Mouse (Mus musculus) spleen, adult 12 weeks (tissue): ENCODE measurements around the gene Ttc9b.

Experiments used
- DNase-seq: peaks from one replicate; pipeline ENCODE4 v3.0.0; 2022; ENCODE audit warnings: low spot score

The Ttc9b gene

DNA sequence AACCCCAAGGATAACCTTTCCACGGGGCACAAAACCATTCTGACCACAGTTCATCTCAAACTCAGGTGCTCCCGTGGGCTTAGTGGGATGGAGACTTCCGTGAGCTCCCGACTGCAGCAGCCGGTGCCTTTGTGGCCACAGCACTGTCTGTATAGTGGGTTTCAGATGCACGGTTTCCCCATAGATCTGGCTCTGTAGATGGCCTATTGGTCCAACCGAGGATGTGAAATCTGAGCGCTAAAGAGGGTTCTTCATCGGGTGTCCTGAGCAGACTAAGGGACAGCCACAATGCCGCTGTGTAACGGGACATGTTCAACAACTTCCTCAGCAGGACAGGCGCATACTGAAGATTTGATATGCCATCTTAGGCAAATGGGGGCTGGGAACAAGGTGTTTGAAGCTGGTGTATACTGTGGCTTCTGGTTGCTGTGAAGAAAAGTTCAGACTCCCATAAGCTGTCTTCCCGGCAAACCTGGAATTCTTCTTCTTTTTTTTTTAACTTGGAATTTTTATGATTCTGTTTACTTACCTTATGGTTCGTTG is 34.6 kb downstream of the Ttc9b start:
- no peak for DNase-seq

DNA sequence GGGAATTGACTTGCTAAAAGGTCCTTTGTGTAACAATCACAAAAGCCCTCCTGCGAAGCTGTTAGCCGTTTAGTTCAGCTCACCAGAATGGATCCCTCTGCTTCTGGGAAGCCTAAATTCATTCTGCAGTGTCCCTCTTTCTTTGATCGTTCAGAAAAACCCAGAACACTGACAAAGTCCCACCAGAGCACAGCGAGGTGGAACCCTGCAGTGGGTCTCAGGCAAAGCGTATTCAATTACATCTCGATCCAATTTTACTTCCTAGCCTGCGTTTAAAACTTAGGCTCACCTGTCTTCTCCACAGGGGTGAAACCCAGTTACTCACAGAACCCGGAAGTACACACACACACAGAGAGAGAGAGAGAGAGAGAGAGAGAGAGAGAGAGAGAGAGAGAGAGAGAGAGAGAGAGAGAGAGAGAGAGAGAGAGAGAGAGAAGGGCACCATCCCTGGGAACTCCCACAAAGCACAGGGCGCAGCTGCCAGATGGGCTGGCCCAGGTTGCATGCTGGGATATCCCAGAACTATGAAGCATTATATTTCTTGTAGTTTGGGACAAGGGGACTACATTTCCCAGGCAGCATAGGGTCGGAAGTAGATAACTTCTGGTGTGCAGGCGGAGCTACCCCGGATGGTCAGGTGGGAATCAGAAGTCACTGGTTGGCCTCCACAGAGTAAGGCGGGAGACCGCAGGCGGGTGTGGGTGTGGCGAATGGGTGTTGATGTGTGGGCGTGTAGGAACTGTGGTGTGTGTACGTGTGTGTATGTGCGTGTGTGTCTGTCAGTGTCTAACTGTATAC is 35.3 kb downstream of the Ttc9b start, which contains the start of gene Zfp607b:
Gene Zfp607b (plus strand): TSS at position 526 of the 798 bp plus-strand sequence.
- peak; percentile 85 for DNase-seq

DNA sequence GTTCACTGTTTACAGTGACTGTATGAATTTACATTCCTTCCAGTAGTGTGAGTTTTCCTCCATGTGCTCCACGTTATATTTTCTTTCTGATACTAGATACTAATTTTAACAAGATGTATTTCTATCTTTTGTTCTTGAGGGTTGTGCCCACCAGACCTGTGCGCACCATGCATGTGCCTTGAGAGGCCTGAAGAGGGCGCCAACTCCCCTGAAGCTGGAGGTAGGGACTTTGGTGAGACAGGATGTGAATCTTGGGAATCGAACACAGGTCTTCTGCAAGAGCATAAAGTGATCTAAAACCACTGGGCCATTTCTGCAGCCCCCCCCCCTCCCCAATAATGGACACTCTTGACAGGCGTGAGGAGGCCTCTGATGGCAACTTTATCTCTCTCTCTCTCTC is 37.4 kb downstream of the Ttc9b start:
- no peak for DNase-seq

DNA sequence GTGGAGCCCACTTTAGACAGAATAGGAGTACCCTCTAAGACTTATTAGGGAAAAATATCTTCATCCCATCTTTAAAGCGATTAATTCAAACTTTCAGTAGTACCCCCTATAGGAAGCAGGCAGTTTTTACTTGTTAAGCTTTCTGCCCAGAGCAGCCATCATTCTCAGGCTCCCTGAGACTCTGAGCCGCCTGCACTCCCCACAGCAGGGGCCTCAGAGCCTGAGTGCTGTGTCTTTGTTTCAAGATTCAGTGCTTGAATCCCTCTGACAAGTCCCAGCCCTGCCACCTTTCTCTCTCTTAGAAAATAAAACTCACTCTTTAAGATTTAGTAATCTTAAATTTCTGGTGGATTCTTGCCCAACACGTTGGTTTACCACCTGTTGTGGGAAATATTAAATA is 43.0 kb downstream of the Ttc9b start:
- no peak for DNase-seq
